Mouse (Mus musculus) liver, postnatal 0 days (tissue): Measurements from ENCODE around the gene S100a6. TPM values are rescaled to one million over a fixed set of nuclear protein-coding genes. Genes with fewer than 3 reads are reported as not detected.

Source experiments
- ATAC-seq: fragments of 200-750 bp; cut with Nextera tagmentation; 2 replicates; pipeline ENCODE4 v1.8.0; 2017; ENCODE audit warnings: mild to moderate bottlenecking, moderate library complexity
- DNase-seq: peaks from one replicate; pipeline ENCODE4 v3.0.0-alpha.2; 2016
- H3K27ac ChIP-seq: fragments of 300-500 bp; sonication (generic); 2 replicates; pipeline ENCODE4 v1.5.1; 2014; ENCODE audit warnings: antibody characterized with exemption, moderate library complexity, mild to moderate bottlenecking, low read depth
- H3K27me3 ChIP-seq: fragments of 300-500 bp; sonication (generic); 2 replicates; pipeline ENCODE4 v1.6.1; 2014; ENCODE audit warnings: low read length, control low read depth, mixed read lengths; ENCODE audit not compliant: insufficient read depth
- H3K36me3 ChIP-seq: fragments of 300-500 bp; sonication (generic); replicated peaks from 2 replicates; pipeline ENCODE4 v1.6.1; 2014; ENCODE audit warnings: mild to moderate bottlenecking, control low read depth, low read length, moderate library complexity, mixed read lengths; ENCODE audit not compliant: insufficient read depth
- H3K4me1 ChIP-seq: fragments of 300-500 bp; sonication (generic); 2 replicates; pipeline ENCODE4 v1.6.1; 2014; ENCODE audit warnings: antibody characterized with exemption, mild to moderate bottlenecking, control low read depth; ENCODE audit not compliant: insufficient read depth
- H3K4me2 ChIP-seq: fragments of 300-500 bp; sonication (generic); 2 replicates; pipeline ENCODE4 v1.6.1; 2014; ENCODE audit warnings: low read depth, mild to moderate bottlenecking, low read length, moderate library complexity, mixed read lengths
- H3K4me3 ChIP-seq: fragments of 300-500 bp; sonication (generic); 2 replicates; pipeline ENCODE4 v1.5.1; 2014; ENCODE audit warnings: low read depth, low read length
- H3K9ac ChIP-seq: fragments of 300-500 bp; sonication (generic); replicated peaks from 2 replicates; pipeline ENCODE4 v1.6.1; 2014; ENCODE audit warnings: mild to moderate bottlenecking, moderate library complexity
- H3K9me3 ChIP-seq: fragments of 300-500 bp; sonication (generic); 2 replicates; pipeline ENCODE4 v1.6.1; 2016; ENCODE audit warnings: mild to moderate bottlenecking, control low read depth, low read length, mixed read lengths
- CTCF ChIP-seq: sonication (generic); IDR thresholded peaks from 2 replicates; pipeline ENCODE4 v1.5.1; 2016; ENCODE audit warnings: antibody characterized with exemption, low read depth
- EP300 ChIP-seq: IDR thresholded peaks from 2 replicates; pipeline ENCODE4 v1.6.1; 2016; ENCODE audit warnings: antibody characterized with exemption, low read depth, mild to moderate bottlenecking
- WGBS: fragments of 180-500 bp; shearing (Covaris S2); extraction: QIAGEN DNeasy Blood & Tissue Kit; methylation state at CpG from one replicate; pipeline ENCODE4 v1.1.7; 2014; ENCODE audit not compliant: insufficient replicate concordance; 5-methylcytosine and 5-hydroxymethylcytosine counted together
- polyA plus RNA-seq: library from polyadenylated mRNA; unstranded; fragments of >200 nt; fragmentation: Nextera tagmentation; extraction: Ambion mirVana; gene quantifications from 2 replicates; pipeline ENCODE4 v1.2.1, GENCODE M21; 2015

The S100a6 gene
- polyA plus RNA-seq, 1 experiment from 2014 or later, result 55.6 TPM

- no peak for ATAC-seq
- H3K36me3 ChIP-seq, result no peaks in the 10 kb centered on the region
- no peak for DNase-seq
- H3K27ac ChIP-seq, result peak overlapping the region; percentile 70
- no peak overlapping the region for H3K4me3 ChIP-seq
- TF ChIP-seq EP300, result no peak
- TF ChIP-seq CTCF, result no peak
- H3K27me3 ChIP-seq, result no peaks in the 10 kb centered on the region
- peaks cover 10% of the 10 kb centered on the region; the same call in 1 of the 2 replicates for H3K4me1 ChIP-seq
- H3K9ac ChIP-seq, result no peak overlapping the region
- WGBS, result 74% methylated on average over 14 of the region's 14 CpGs
- 0 out of 2 replicates have a peak overlapping the region, but pooled peaks have one; percentile 2 for H3K4me2 ChIP-seq
- no peaks in the 10 kb centered on the region for H3K9me3 ChIP-seq
Measured at GRCm38 (mm10) chr3:90587361-90588101, 25.2 kb upstream of the S100a6 start.

GRCm38 (mm10) chr3:90589390-90589789, 23.3 kb upstream of the S100a6 start:
- Histone ChIP-seq H3K4me1 (peaks cover 10% of the 10 kb centered on the region; the same call in 1 of the 2 replicates), H3K9ac (no peak overlapping the region), H3K36me3 (no peaks in the 10 kb centered on the region), H3K4me2 (0 out of 2 replicates have a peak overlapping the region, but pooled peaks have one; percentile 1), H3K4me3 (no peak overlapping the region), H3K27ac (peak overlapping the region; percentile 67), H3K27me3 (no peaks in the 10 kb centered on the region), H3K9me3 (no peaks in the 10 kb centered on the region)
- whole genome bisulfite sequencing, result 47% methylated on average over 6 of the region's 6 CpGs
- no peak for DNase-seq
- ATAC-seq, result peak; percentile 64
- TF ChIP-seq EP300 (no peak), CTCF (no peak)

- no peak for DNase-seq
- Histone ChIP-seq H3K27me3 (no peaks in the 10 kb centered on the region), H3K27ac (peak within 1 kb of the TSS; percentile 67), H3K4me1 (peaks cover 10% of the 10 kb centered on the region; the same call in 1 of the 2 replicates), H3K4me2 (0 out of 2 replicates have a peak within 1 kb of the TSS, but pooled peaks have one; percentile 1), H3K4me3 (no peak within 1 kb of the TSS), H3K36me3 (no peaks in the 10 kb centered on the region), H3K9ac (no peak within 1 kb of the TSS), H3K9me3 (no peaks in the 10 kb centered on the region)
- ATAC-seq, result no peak
- TF ChIP-seq EP300 (no peak), CTCF (no peak)
- 75% methylated on average over 8 of the region's 8 CpGs for WGBS
Measured at GRCm38 (mm10) chr3:90589947-90590346, 22.7 kb upstream of the S100a6 start, which contains the start of gene S100a2. Gene S100a2 (plus strand): TSS chr3:90590247.

GRCm38 (mm10) chr3:90594466-90594865, 18.2 kb upstream of the S100a6 start:
- TF ChIP-seq EP300 (no peak), CTCF (no peak)
- DNase-seq (no peak), ATAC-seq (no peak)
- H3K27me3 ChIP-seq, result no peaks in the 10 kb centered on the region
- 82% methylated on average over 1 of the region's 1 CpGs for WGBS
- H3K4me1 ChIP-seq, result 0 out of 2 replicates have a peak, but pooled peaks cover 2% of the 10 kb centered on the region
- H3K4me3 ChIP-seq, result no peak overlapping the region
- H3K9ac ChIP-seq, result no peak overlapping the region
- H3K27ac ChIP-seq, result no peak overlapping the region
- no peak overlapping the region for H3K4me2 ChIP-seq
- H3K36me3 ChIP-seq, result no peaks in the 10 kb centered on the region
- H3K9me3 ChIP-seq, result no peaks in the 10 kb centered on the region

GRCm38 (mm10) chr3:90595556-90595955, 17.1 kb upstream of the S100a6 start:
- no peak for DNase-seq
- H3K27ac ChIP-seq, result no peak overlapping the region
- no peaks in the 10 kb centered on the region for H3K36me3 ChIP-seq
- H3K9me3 ChIP-seq, result no peaks in the 10 kb centered on the region
- TF ChIP-seq EP300 (no peak), CTCF (no peak)
- no peaks in the 10 kb centered on the region for H3K27me3 ChIP-seq
- H3K4me3 ChIP-seq, result no peak overlapping the region
- no peak overlapping the region for H3K9ac ChIP-seq
- no peak overlapping the region for H3K4me2 ChIP-seq
- no peaks in the 10 kb centered on the region for H3K4me1 ChIP-seq
- no peak for ATAC-seq
- WGBS, result 62% methylated on average over 5 of the region's 5 CpGs

- Histone ChIP-seq H3K9me3 (no peaks in the 10 kb centered on the region), H3K9ac (no peak overlapping the region), H3K27ac (no peak overlapping the region), H3K4me2 (no peak overlapping the region), H3K36me3 (no peaks in the 10 kb centered on the region), H3K27me3 (no peaks in the 10 kb centered on the region), H3K4me1 (no peaks in the 10 kb centered on the region), H3K4me3 (no peak overlapping the region)
- DNase-seq, result no peak
- no peak for ATAC-seq
- WGBS, result 81% methylated on average over 6 of the region's 6 CpGs
- no peak for TF ChIP-seq CTCF
Measured at GRCm38 (mm10) chr3:90596810-90597209, 15.9 kb upstream of the S100a6 start.
